Mouse (Mus musculus): ENCODE results near the gene Cfap99. TPM values are rescaled to one million over a fixed set of nuclear protein-coding genes. Genes with fewer than 3 reads are reported as not detected.
A peak's percentile ranks its signal among the peaks of the same experiment; 100 is the strongest.

Gene Cfap99
- total RNA-seq, 2 experiments from 2014 or later, result not detected

- no peak for DNase-seq
Measured at GRCm38 (mm10) chr5:34330136-34330535, 41.7 kb downstream of the Cfap99 start.

GRCm38 (mm10) chr5:34334081-34334480 is 45.7 kb downstream of the Cfap99 start:
- DNase-seq, result no peak

- DNase-seq, result peak in 1 of 2 experiments; percentile 54
Measured at GRCm38 (mm10) chr5:34335539-34336096, 47.2 kb downstream of the Cfap99 start.

- DNase-seq, result peak; percentile 98 to 99
Measured at GRCm38 (mm10) chr5:34336097-34336774, 47.8 kb downstream of the Cfap99 start, which contains the start of gene Rnf4. Rnf4 (plus strand) TSS chr5:34336289.

GRCm38 (mm10) chr5:34336775-34337450 is 48.5 kb downstream of the Cfap99 start:
- peak; percentile 74 to 77 for DNase-seq

- no peak for DNase-seq
Measured at GRCm38 (mm10) chr5:34340246-34340645, 51.8 kb downstream of the Cfap99 start.

- DNase-seq, result no peak
Measured at GRCm38 (mm10) chr5:34352084-34352631, 63.8 kb downstream of the Cfap99 start.

- DNase-seq, result no peak
Measured at GRCm38 (mm10) chr5:34360261-34360660, 71.9 kb downstream of the Cfap99 start.

GRCm38 (mm10) chr5:34363115-34363514 is 74.7 kb downstream of the Cfap99 start:
- DNase-seq, result no peak

GRCm38 (mm10) chr5:34368551-34369290 is 80.3 kb downstream of the Cfap99 start:
- no peak for DNase-seq

- DNase-seq, result peak; percentile 99
Measured at GRCm38 (mm10) chr5:34369341-34370021, 81.1 kb downstream of the Cfap99 start, which contains the start of gene Fam193a. Fam193a (plus strand) TSS chr5:34369933.

GRCm38 (mm10) chr5:34370022-34370823 is 81.8 kb downstream of the Cfap99 start:
- peak; percentile 32 to 54 for DNase-seq

GRCm38 (mm10) chr5:34370840-34371239 is 82.4 kb downstream of the Cfap99 start:
- no peak for DNase-seq

- DNase-seq, result no peak
Measured at GRCm38 (mm10) chr5:34372141-34372540, 83.7 kb downstream of the Cfap99 start.

- no peak for DNase-seq
Measured at GRCm38 (mm10) chr5:34372541-34372940, 84.1 kb downstream of the Cfap99 start.

Other genes starting within 250 kb of the Cfap99 start
- gene Poln, start 119.2 kb upstream of the Cfap99 start, total RNA-seq (2021), result 1 to 10 TPM; 8.0 to 8.5 TPM
- gene Haus3, start 119.1 kb upstream of the Cfap99 start, total RNA-seq (2021), result 10 to 100 TPM in 1 of 2 experiments, 1 to 10 TPM in 1; 8.9 to 10.3 TPM
- 100 to 1,000 TPM; 133 to 137 TPM for gene Mxd4, start 100.9 kb upstream of the Cfap99 start, total RNA-seq (2021)
- under 1 TPM; 0.36 to 0.60 TPM for gene Zfyve28, start 151 bp upstream of the Cfap99 start, total RNA-seq (2021)
- 100 to 1,000 TPM; 100 to 102 TPM for gene Rnf4, start 47.7 kb downstream of the Cfap99 start, total RNA-seq (2021)
- gene Fam193a, start 81.3 kb downstream of the Cfap99 start, total RNA-seq (2021), result 10 to 100 TPM; 26.9 to 33.5 TPM
- gene Tnip2, start 225.4 kb downstream of the Cfap99 start, total RNA-seq (2021), result 10 to 100 TPM; 15.0 to 16.8 TPM
- 10 to 100 TPM; 15.4 to 17.3 TPM for gene Sh3bp2, start 237.2 kb downstream of the Cfap99 start, total RNA-seq (2021)

All from adrenal gland, postnatal 36 days (tissue).